Mouse (Mus musculus) bone marrow macrophage, adult 2 months (primary cell): Measurements from ENCODE around the gene Atad5. TPM values are rescaled to one million over a fixed set of nuclear protein-coding genes. Genes with fewer than 3 reads are reported as not detected.

Experiments used
- H3K27ac ChIP-seq: 2 replicates; pipeline ENCODE4 v1.5.1; 2012; ENCODE audit warnings: low read depth, low read length; ENCODE audit not compliant: insufficient read depth
- H3K4me1 ChIP-seq: 2 replicates; pipeline ENCODE4 v1.6.1; 2012; ENCODE audit warnings: low read length; ENCODE audit not compliant: control insufficient read depth, insufficient read depth
- H3K4me3 ChIP-seq: 2 replicates; pipeline ENCODE4 v1.5.1; 2012; ENCODE audit warnings: mild to moderate bottlenecking, low read length, moderate library complexity; ENCODE audit not compliant: insufficient read depth
- CTCF ChIP-seq: IDR thresholded peaks from 2 replicates; pipeline ENCODE4 v1.5.1; 2012; ENCODE audit warnings: low read depth, mild to moderate bottlenecking, low read length, moderate library complexity
- POLR2A ChIP-seq: IDR thresholded peaks from 2 replicates; pipeline ENCODE4 v1.6.1; 2012; ENCODE audit warnings: mild to moderate bottlenecking, low read depth, low read length, borderline replicate concordance
- polyA plus RNA-seq: library from polyadenylated mRNA; stranded (reverse); fragments of >200 nt; gene quantifications from 2 replicates; pipeline ENCODE4 v1.2.4, GENCODE M21; 2012; ENCODE audit not compliant: missing spikeins, insufficient read depth, insufficient read length

Gene Atad5
- polyA plus RNA-seq, 1 experiment, result 6.6 TPM

GRCm38 (mm10) chr11:80155961-80156360 is 66.8 kb downstream of the Atad5 start:
- Histone ChIP-seq H3K27ac (no peak overlapping the region; the same call in 1 of the 2 replicates), H3K4me1 (peaks cover 43% of the 10 kb centered on the region), H3K4me3 (peak overlapping the region; percentile 83)
- TF ChIP-seq POLR2A (no peak), CTCF (no peak)

GRCm38 (mm10) chr11:80156841-80157240 is 67.6 kb downstream of the Atad5 start:
- Histone ChIP-seq H3K27ac (no peak overlapping the region), H3K4me3 (no peak overlapping the region), H3K4me1 (peaks cover 36% of the 10 kb centered on the region)
- TF ChIP-seq POLR2A, result no peak

- TF ChIP-seq CTCF, result no peak
- TF ChIP-seq POLR2A, result no peak
- H3K4me1 ChIP-seq, result peaks cover 43% of the 10 kb centered on the region
- H3K27ac ChIP-seq, result no peak overlapping the region
- no peak overlapping the region for H3K4me3 ChIP-seq
Measured at GRCm38 (mm10) chr11:80159018-80159417, 69.8 kb downstream of the Atad5 start.

- no peak for TF ChIP-seq POLR2A
- no peak for TF ChIP-seq CTCF
- peaks cover 30% of the 10 kb centered on the region for H3K4me1 ChIP-seq
- H3K4me3 ChIP-seq, result no peak overlapping the region
- no peak overlapping the region for H3K27ac ChIP-seq
Measured at GRCm38 (mm10) chr11:80161041-80161440, 71.8 kb downstream of the Atad5 start.

- H3K4me1 ChIP-seq, result peaks cover 32% of the 10 kb centered on the region
- TF ChIP-seq CTCF (no peak), POLR2A (no peak)
- no peak overlapping the region for H3K4me3 ChIP-seq
- H3K27ac ChIP-seq, result 0 out of 2 replicates have a peak overlapping the region, but pooled peaks have one; percentile 4
Measured at GRCm38 (mm10) chr11:80163362-80164116, 74.3 kb downstream of the Atad5 start.

GRCm38 (mm10) chr11:80164224-80164623 is 75.0 kb downstream of the Atad5 start:
- peaks cover 33% of the 10 kb centered on the region for H3K4me1 ChIP-seq
- no peak overlapping the region for H3K4me3 ChIP-seq
- TF ChIP-seq POLR2A, result no peak
- no peak for TF ChIP-seq CTCF
- H3K27ac ChIP-seq, result no peak overlapping the region

GRCm38 (mm10) chr11:80168121-80168520 is 78.9 kb downstream of the Atad5 start:
- TF ChIP-seq CTCF (no peak), POLR2A (no peak)
- Histone ChIP-seq H3K4me1 (peaks cover 64% of the 10 kb centered on the region), H3K27ac (peak overlapping the region; percentile 99), H3K4me3 (no peak overlapping the region)

- TF ChIP-seq POLR2A (0 out of 2 replicates have a peak, but pooled peaks have one; percentile 8), CTCF (no peak)
- no peak overlapping the region for H3K4me3 ChIP-seq
- peaks cover 62% of the 10 kb centered on the region for H3K4me1 ChIP-seq
- peak overlapping the region; percentile 99 for H3K27ac ChIP-seq
Measured at GRCm38 (mm10) chr11:80168611-80169249, 79.5 kb downstream of the Atad5 start.

- no peak overlapping the region for H3K4me3 ChIP-seq
- no peak for TF ChIP-seq CTCF
- TF ChIP-seq POLR2A, result no peak
- peak overlapping the region; percentile 99 for H3K27ac ChIP-seq
- H3K4me1 ChIP-seq, result peaks cover 69% of the 10 kb centered on the region
Measured at GRCm38 (mm10) chr11:80169629-80170028, 80.4 kb downstream of the Atad5 start.

GRCm38 (mm10) chr11:80170351-80170750 is 81.2 kb downstream of the Atad5 start:
- H3K4me1 ChIP-seq, result peaks cover 74% of the 10 kb centered on the region

GRCm38 (mm10) chr11:80171884-80172283 is 82.7 kb downstream of the Atad5 start:
- TF ChIP-seq CTCF, result no peak
- no peak for TF ChIP-seq POLR2A
- Histone ChIP-seq H3K4me3 (no peak overlapping the region), H3K27ac (peak overlapping the region; percentile 99), H3K4me1 (peaks cover 86% of the 10 kb centered on the region)

More at GRCm38 (mm10) chr11:80170351-80170750, 81.2 kb downstream of the Atad5 start:
- TF ChIP-seq POLR2A, result no peak
- TF ChIP-seq CTCF, result no peak
- peak overlapping the region; percentile 99 for H3K27ac ChIP-seq
- no peak overlapping the region for H3K4me3 ChIP-seq
